Mouse (Mus musculus): Measurements from ENCODE around the gene H6pd. TPM values are rescaled to one million over a fixed set of nuclear protein-coding genes. Genes with fewer than 3 reads are reported as not detected.
"Not testable (repeated sequence)": the region's sequence is repeated elsewhere in the genome, so short reads cannot be mapped to it uniquely, and the experiment has no call there.

Gene H6pd
- polyA plus RNA-seq, 1 experiment = 148 TPM

GRCm38 (mm10) chr4:150043591-150043990, 34.8 kb upstream of the H6pd start:
- DNase-seq = no peak
- Histone ChIP-seq H3K4me1 (ENCODE audit: control insufficient read depth, insufficient read depth, low read length) (no peaks in the 10 kb centered on the region), H3K4me3 (replicated peaks; ENCODE audit: extremely low read depth, low read depth, low read length) (no peak overlapping the region)
- TF ChIP-seq POLR2A (IDR thresholded peaks at IDR 0.05; ENCODE audit: borderline replicate concordance, extremely low read depth, low read depth, low read length) (no peak), CTCF (IDR thresholded peaks at IDR 0.05; ENCODE audit: insufficient read depth, low read length) (no peak)
- 94% methylated on average over 9 of the region's 9 CpGs for WGBS

- Histone ChIP-seq H3K4me1 (ENCODE audit: control insufficient read depth, insufficient read depth, low read length) (no peaks in the 10 kb centered on the region), H3K4me3 (replicated peaks; ENCODE audit: extremely low read depth, low read depth, low read length) (no peak overlapping the region)
- WGBS = 80% methylated on average over 10 of the region's 10 CpGs
- no peak for DNase-seq
- no peak for TF ChIP-seq POLR2A (IDR thresholded peaks at IDR 0.05; ENCODE audit: borderline replicate concordance, extremely low read depth, low read depth, low read length)
- TF ChIP-seq CTCF (IDR thresholded peaks at IDR 0.05; ENCODE audit: insufficient read depth, low read length) = no peak
These were observed 32.7 kb upstream of the H6pd start for GRCm38 (mm10) chr4:150041346-150042110.

GRCm38 (mm10) chr4:150040856-150041255, 32.0 kb upstream of the H6pd start:
- not testable (repeated sequence) for H3K4me3 ChIP-seq (replicated peaks; ENCODE audit: extremely low read depth, low read depth, low read length); H3K4me1 ChIP-seq (ENCODE audit: control insufficient read depth, insufficient read depth, low read length); DNase-seq
- WGBS = 88% methylated on average over 1 of the region's 1 CpGs

- TF ChIP-seq CTCF (IDR thresholded peaks at IDR 0.05; ENCODE audit: insufficient read depth, low read length) (no peak), POLR2A (IDR thresholded peaks at IDR 0.05; ENCODE audit: borderline replicate concordance, extremely low read depth, low read depth, low read length) (no peak)
- no peak for DNase-seq
- Histone ChIP-seq H3K4me3 (replicated peaks; ENCODE audit: extremely low read depth, low read depth, low read length) (no peak overlapping the region), H3K4me1 (ENCODE audit: control insufficient read depth, insufficient read depth, low read length) (no peaks in the 10 kb centered on the region)
- WGBS = 77% methylated on average over 9 of the region's 9 CpGs
These were observed 31.3 kb upstream of the H6pd start for GRCm38 (mm10) chr4:150040003-150040581.

GRCm38 (mm10) chr4:150038533-150038932, 29.7 kb upstream of the H6pd start:
- no peaks in the 10 kb centered on the region for H3K4me1 ChIP-seq (ENCODE audit: control insufficient read depth, insufficient read depth, low read length)
- no peak for DNase-seq
- 86% methylated on average over 7 of the region's 7 CpGs for WGBS
- no peak for TF ChIP-seq POLR2A (IDR thresholded peaks at IDR 0.05; ENCODE audit: borderline replicate concordance, extremely low read depth, low read depth, low read length)
- TF ChIP-seq CTCF (IDR thresholded peaks at IDR 0.05; ENCODE audit: insufficient read depth, low read length) = no peak
- H3K4me3 ChIP-seq (replicated peaks; ENCODE audit: extremely low read depth, low read depth, low read length) = no peak overlapping the region

- no peak for DNase-seq
- WGBS = 85% methylated on average over 6 of the region's 6 CpGs
- no peak for TF ChIP-seq CTCF (IDR thresholded peaks at IDR 0.05; ENCODE audit: insufficient read depth, low read length)
- no peak for TF ChIP-seq POLR2A (IDR thresholded peaks at IDR 0.05; ENCODE audit: borderline replicate concordance, extremely low read depth, low read depth, low read length)
- H3K4me1 ChIP-seq (ENCODE audit: control insufficient read depth, insufficient read depth, low read length) = 0 out of 2 replicates have a peak, but pooled peaks cover 2% of the 10 kb centered on the region
- no peak overlapping the region for H3K4me3 ChIP-seq (replicated peaks; ENCODE audit: extremely low read depth, low read depth, low read length)
These were observed 27.3 kb upstream of the H6pd start for GRCm38 (mm10) chr4:150036094-150036493.

- peak; percentile 86 for DNase-seq
- 12% methylated on average over 10 of the region's 10 CpGs for WGBS
- TF ChIP-seq POLR2A (IDR thresholded peaks at IDR 0.05; ENCODE audit: borderline replicate concordance, extremely low read depth, low read depth, low read length) (no peak), CTCF (IDR thresholded peaks at IDR 0.05; ENCODE audit: insufficient read depth, low read length) (peak; percentile 91)
These were observed 26.5 kb upstream of the H6pd start for GRCm38 (mm10) chr4:150035280-150035679.

GRCm38 (mm10) chr4:150033261-150033671, 24.4 kb upstream of the H6pd start:
- peaks cover 6% of the 10 kb centered on the region for H3K4me1 ChIP-seq (ENCODE audit: control insufficient read depth, insufficient read depth, low read length)
- 2% methylated on average over 28 of the region's 31 CpGs for WGBS
- DNase-seq = no peak
- no peak overlapping the region for H3K4me3 ChIP-seq (replicated peaks; ENCODE audit: extremely low read depth, low read depth, low read length)
- no peak for TF ChIP-seq POLR2A (IDR thresholded peaks at IDR 0.05; ENCODE audit: borderline replicate concordance, extremely low read depth, low read depth, low read length)
- TF ChIP-seq CTCF (IDR thresholded peaks at IDR 0.05; ENCODE audit: insufficient read depth, low read length) = no peak

More at GRCm38 (mm10) chr4:150035280-150035679, 26.5 kb upstream of the H6pd start:
- Histone ChIP-seq H3K4me3 (replicated peaks; ENCODE audit: extremely low read depth, low read depth, low read length) (no peak overlapping the region), H3K4me1 (ENCODE audit: control insufficient read depth, insufficient read depth, low read length) (peaks cover 6% of the 10 kb centered on the region)

- no peak for DNase-seq
- 22% methylated on average over 14 of the region's 14 CpGs for WGBS
- no peak for TF ChIP-seq CTCF (IDR thresholded peaks at IDR 0.05; ENCODE audit: insufficient read depth, low read length)
- TF ChIP-seq POLR2A (IDR thresholded peaks at IDR 0.05; ENCODE audit: borderline replicate concordance, extremely low read depth, low read depth, low read length) = no peak
- H3K4me1 ChIP-seq (ENCODE audit: control insufficient read depth, insufficient read depth, low read length) = peaks cover 6% of the 10 kb centered on the region
- H3K4me3 ChIP-seq (replicated peaks; ENCODE audit: extremely low read depth, low read depth, low read length) = no peak overlapping the region
These were observed 22.5 kb upstream of the H6pd start for GRCm38 (mm10) chr4:150031234-150031890.
